Mouse (Mus musculus) midbrain, embryonic 16.5 days (tissue): Measurements from ENCODE around the gene Gm11084. TPM values are rescaled to one million over a fixed set of nuclear protein-coding genes. Genes with fewer than 3 reads are reported as not detected.
"Not testable (repeated sequence)": the region's sequence is repeated elsewhere in the genome, so short reads cannot be mapped to it uniquely, and the experiment has no call there.

ENCODE experiments used
- ATAC-seq: fragments of 200-750 bp; cut with Nextera tagmentation; 2 replicates; pipeline ENCODE4 v1.8.0; 2017; ENCODE audit warnings: moderate TSS enrichment
- H3K27ac ChIP-seq: fragments of 300-500 bp; sonication (generic); 2 replicates; pipeline ENCODE4 v1.5.1; 2014; ENCODE audit warnings: mild to moderate bottlenecking, low read length, mixed read lengths
- H3K27me3 ChIP-seq: fragments of 300-500 bp; sonication (generic); 2 replicates; pipeline ENCODE4 v1.6.1; 2014; ENCODE audit warnings: low read depth, low read length, mixed read lengths; ENCODE audit not compliant: control insufficient read depth, insufficient read depth
- H3K36me3 ChIP-seq: fragments of 300-500 bp; sonication (generic); 2 replicates; pipeline ENCODE4 v1.6.1; 2014; ENCODE audit warnings: mild to moderate bottlenecking, low read length, moderate library complexity, mixed read lengths; ENCODE audit not compliant: control insufficient read depth, insufficient read depth
- H3K4me1 ChIP-seq: fragments of 300-500 bp; sonication (generic); 2 replicates; pipeline ENCODE4 v1.6.1; 2014; ENCODE audit warnings: mild to moderate bottlenecking, low read length, mixed read lengths; ENCODE audit not compliant: control insufficient read depth, insufficient read depth
- H3K4me2 ChIP-seq: fragments of 300-500 bp; sonication (generic); 2 replicates; pipeline ENCODE4 v1.6.1; 2014; ENCODE audit warnings: mild to moderate bottlenecking, low read length, mixed read lengths
- H3K4me3 ChIP-seq: fragments of 300-500 bp; sonication (generic); 2 replicates; pipeline ENCODE4 v1.5.1; 2014; ENCODE audit warnings: low read depth, mild to moderate bottlenecking, low read length, moderate library complexity, mixed read lengths
- H3K9ac ChIP-seq: fragments of 300-500 bp; sonication (generic); 2 replicates; pipeline ENCODE4 v1.6.1; 2014; ENCODE audit warnings: low read depth, low read length, mixed read lengths
- H3K9me3 ChIP-seq: fragments of 300-500 bp; sonication (generic); replicated peaks from 2 replicates; pipeline ENCODE4 v1.6.1; 2014; ENCODE audit warnings: mild to moderate bottlenecking, low read length, mixed read lengths; ENCODE audit not compliant: control insufficient read depth, poor library complexity, severe bottlenecking
- WGBS: fragments of 180-500 bp; shearing (Covaris S2); extraction: QIAGEN DNeasy Blood & Tissue Kit; methylation state at CpG from one replicate; pipeline ENCODE4 v1.1.7; 2014; 5-methylcytosine and 5-hydroxymethylcytosine counted together
- polyA plus RNA-seq: library from polyadenylated mRNA; unstranded; fragments of >200 nt; fragmentation: Nextera tagmentation; extraction: Ambion mirVana; gene quantifications from 2 replicates; pipeline ENCODE4 v1.2.1, GENCODE M21; 2015

Gm11084 gene
- polyA plus RNA-seq, result not detected in 2 replicates

DNA sequence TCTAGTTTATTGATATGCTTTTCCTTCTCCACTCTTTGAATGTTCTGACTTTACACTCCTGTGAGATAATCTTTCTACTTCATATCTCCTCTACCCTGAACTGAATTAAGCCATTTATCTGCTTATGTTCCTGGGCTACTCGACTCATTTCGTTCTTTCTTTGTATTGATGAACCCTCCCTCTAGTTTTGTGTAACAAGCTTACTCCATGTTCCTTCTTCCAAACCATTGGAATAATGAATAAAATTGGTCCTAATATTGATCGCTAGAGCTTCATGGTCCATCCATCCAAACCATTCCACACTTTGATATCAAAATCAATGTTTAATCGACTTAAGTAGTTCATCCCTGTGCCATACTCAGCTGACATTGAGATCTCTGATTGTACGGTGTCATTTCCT, at the start of gene Gm11084:
Gm11084 (minus strand) TSS at position 101 of the 400 bp plus-strand sequence.
- Histone ChIP-seq H3K4me1 (peaks cover 1% of the 10 kb centered on the region), H3K9ac (no peak within 1 kb of the TSS), H3K36me3 (no peaks in the 10 kb centered on the region), H3K27ac (no peak within 1 kb of the TSS), H3K4me2 (no peak within 1 kb of the TSS), H3K4me3 (no peak within 1 kb of the TSS), H3K9me3 (no peaks in the 10 kb centered on the region; the same call in 1 of the 2 replicates), H3K27me3 (no peaks in the 10 kb centered on the region)
- ATAC-seq, result no peak
- 94% methylated on average over 5 of the region's 5 CpGs for WGBS

DNA sequence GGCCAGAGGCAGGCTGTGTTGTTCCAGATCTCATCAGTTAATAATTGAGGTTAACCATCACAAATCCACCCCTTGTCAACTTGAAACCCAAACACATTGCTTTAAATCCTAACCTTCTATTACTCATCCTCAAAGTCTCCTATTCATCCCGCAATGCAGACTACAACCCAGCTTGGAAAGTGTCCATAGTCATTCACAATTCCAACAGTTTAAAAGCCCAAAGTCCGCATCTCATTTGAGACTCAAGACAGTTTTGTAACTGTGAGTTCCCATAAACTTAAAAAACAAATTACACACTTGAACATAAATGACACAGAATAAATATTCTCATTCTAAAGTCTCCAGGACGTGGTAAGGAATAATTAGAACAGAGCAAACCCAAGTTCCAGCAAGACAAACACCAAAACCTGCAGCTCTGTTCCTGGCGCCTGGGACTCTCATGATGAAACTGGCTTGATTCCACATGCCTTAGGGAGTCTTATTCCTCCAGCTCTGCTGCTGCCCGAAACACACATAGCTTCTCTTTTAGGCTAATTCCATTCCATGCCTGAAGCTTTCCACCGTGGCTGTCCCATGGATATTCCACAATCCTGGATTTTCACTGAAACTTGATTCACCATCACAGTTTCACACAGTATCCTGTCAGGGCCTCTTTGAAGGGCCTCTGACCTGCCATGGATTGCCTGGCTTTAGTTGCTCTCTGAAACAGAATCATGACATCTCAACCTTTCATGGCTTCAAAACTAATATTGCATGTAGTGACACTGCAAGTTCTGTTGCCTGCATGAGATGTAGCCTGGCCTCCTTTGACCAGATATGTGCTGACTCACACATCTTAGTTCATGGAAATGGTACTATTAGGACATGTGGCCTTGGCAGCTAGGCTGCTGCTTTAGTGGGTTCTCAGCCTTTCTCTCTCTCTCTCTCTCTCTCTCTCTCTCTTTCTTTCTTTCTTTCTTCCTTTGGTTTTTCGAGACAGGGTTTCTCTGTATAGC, 44.8 kb upstream of the Gm11084 start:
- no peaks in the 10 kb centered on the region for H3K4me1 ChIP-seq
- H3K27ac ChIP-seq, result no peak overlapping the region
- no peak overlapping the region for H3K9ac ChIP-seq
- no peak overlapping the region for H3K4me2 ChIP-seq
- no peak overlapping the region for H3K4me3 ChIP-seq
- no peak for ATAC-seq
- H3K9me3 ChIP-seq, result no peaks in the 10 kb centered on the region
- H3K27me3 ChIP-seq, result no peaks in the 10 kb centered on the region
- WGBS, result 84% methylated on average over 7 of the region's 7 CpGs
- no peaks in the 10 kb centered on the region for H3K36me3 ChIP-seq

DNA sequence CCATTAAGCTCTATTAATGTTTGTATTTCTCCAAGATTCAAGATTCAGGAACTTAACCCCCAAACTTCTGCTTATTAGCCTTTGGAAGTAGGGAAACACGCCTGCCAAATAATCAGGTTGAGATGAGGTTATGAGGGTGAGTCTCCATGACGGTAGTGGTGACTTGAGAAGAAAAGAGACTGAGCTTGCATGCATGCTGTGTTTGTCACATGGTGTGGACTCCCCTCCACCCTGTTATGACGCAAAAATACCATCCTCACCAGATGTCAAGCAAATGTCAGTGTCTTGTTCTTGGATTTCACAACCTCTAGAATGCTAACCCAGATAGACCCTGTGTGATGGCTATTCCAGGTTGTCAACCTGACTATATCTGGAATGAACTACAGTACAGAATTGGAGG, 43.3 kb upstream of the Gm11084 start:
- ATAC-seq, result no peak
- Histone ChIP-seq H3K4me3 (no peak overlapping the region), H3K27ac (no peak overlapping the region), H3K9ac (no peak overlapping the region), H3K36me3 (no peaks in the 10 kb centered on the region), H3K9me3 (no peaks in the 10 kb centered on the region), H3K4me1 (no peaks in the 10 kb centered on the region), H3K4me2 (no peak overlapping the region), H3K27me3 (no peaks in the 10 kb centered on the region)
- WGBS, result 90% methylated on average over 3 of the region's 3 CpGs

DNA sequence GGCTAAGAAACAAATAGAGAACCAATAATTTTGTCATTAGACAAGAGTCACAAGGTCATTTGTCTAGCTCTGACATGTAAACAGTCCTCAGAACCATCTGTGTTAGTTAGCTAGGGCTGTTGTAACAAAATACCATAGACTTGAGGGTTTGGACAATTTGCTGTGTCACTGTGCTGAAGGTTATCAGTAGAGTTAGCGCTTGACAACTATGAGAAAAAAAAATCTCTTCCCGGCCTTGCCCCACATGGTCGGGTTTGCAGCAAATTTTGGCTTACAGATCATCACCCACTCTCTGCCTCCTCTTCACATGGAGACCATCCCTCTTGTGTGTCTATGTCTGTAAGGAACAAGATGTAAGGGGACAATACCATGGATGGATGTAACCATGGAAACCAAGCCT, 41.5 kb upstream of the Gm11084 start:
- Histone ChIP-seq H3K9me3 (no peaks in the 10 kb centered on the region), H3K4me2 (no peak overlapping the region), H3K9ac (no peak overlapping the region), H3K4me3 (no peak overlapping the region), H3K4me1 (no peaks in the 10 kb centered on the region), H3K36me3 (no peaks in the 10 kb centered on the region), H3K27ac (no peak overlapping the region), H3K27me3 (no peaks in the 10 kb centered on the region)
- 89% methylated on average over 3 of the region's 3 CpGs for WGBS
- no peak for ATAC-seq

DNA sequence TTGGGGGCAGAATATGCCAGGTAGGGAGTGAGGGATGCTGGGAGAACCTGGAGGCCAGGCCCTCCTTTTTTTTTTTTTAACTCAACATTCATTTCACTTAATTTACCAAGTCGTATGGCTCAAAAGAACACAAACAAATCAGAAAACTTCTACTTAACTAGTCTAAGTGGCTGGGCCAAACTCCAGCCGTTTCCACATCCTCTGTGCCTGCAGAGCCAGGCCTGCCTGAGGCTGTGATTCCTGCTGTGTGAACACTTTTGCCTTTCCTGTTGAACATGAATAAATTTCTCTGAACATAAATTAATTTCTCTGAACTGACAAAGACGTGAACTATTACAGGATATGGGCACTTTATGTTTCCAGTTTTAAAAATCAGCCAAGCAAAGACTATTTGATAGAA, 40.6 kb upstream of the Gm11084 start:
- WGBS, result 46% methylated on average over 3 of the region's 3 CpGs
- no peaks in the 10 kb centered on the region for H3K27me3 ChIP-seq
- no peak overlapping the region for H3K4me3 ChIP-seq
- H3K4me2 ChIP-seq, result no peak overlapping the region
- no peak overlapping the region for H3K9ac ChIP-seq
- no peak for ATAC-seq
- no peak overlapping the region for H3K27ac ChIP-seq
- no peaks in the 10 kb centered on the region for H3K9me3 ChIP-seq
- no peaks in the 10 kb centered on the region for H3K4me1 ChIP-seq
- H3K36me3 ChIP-seq, result no peaks in the 10 kb centered on the region

DNA sequence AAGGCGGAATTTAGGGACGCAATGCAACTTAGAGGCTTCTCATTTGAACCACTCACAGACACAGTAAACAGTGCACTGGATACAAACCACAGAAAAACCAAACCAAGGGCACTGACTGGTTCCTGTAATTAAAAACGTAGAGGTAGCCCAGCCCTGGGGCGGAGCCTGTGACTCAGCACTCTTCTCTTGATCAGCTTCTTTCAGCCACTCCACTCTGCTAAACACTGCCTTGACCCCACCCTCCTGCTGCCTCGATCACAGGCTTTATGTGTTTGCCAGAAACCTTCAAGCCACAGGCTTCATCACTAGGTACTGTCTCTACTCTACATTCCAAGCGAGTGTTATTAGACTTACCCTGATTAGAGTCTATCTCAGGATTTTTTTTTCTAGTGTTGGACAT, 37.3 kb upstream of the Gm11084 start:
- Histone ChIP-seq H3K9ac (no peak overlapping the region), H3K27ac (no peak overlapping the region), H3K9me3 (no peaks in the 10 kb centered on the region), H3K36me3 (no peaks in the 10 kb centered on the region), H3K4me3 (no peak overlapping the region), H3K4me2 (no peak overlapping the region), H3K4me1 (no peaks in the 10 kb centered on the region), H3K27me3 (no peaks in the 10 kb centered on the region)
- no peak for ATAC-seq
- 47% methylated on average over 6 of the region's 6 CpGs for WGBS

DNA sequence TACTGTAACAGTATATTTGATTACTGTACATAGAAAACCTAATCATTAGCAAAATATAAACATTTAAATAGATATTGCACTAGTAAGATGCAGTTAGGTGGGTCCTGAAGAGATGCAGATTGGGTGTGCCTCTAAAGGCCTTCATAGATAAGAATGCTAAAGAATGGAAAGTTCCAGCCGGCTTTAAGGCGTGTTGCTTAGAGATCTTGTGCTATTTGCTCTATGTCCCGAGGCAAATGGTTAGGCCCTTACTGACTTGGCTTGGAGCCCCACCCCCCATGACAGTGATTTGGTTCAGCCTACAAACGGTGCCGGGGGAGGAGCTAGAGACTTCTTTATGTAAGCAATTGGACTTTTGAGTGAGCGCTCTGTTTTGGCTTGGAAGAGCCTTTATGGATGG, 34.5 kb upstream of the Gm11084 start:
- no peak overlapping the region for H3K4me2 ChIP-seq
- no peaks in the 10 kb centered on the region for H3K4me1 ChIP-seq
- H3K36me3 ChIP-seq, result no peaks in the 10 kb centered on the region
- WGBS, result 87% methylated on average over 6 of the region's 6 CpGs
- no peak for ATAC-seq
- no peak overlapping the region for H3K9ac ChIP-seq
- no peak overlapping the region for H3K27ac ChIP-seq
- no peaks in the 10 kb centered on the region; the same call in 1 of the 2 replicates for H3K9me3 ChIP-seq
- H3K27me3 ChIP-seq, result no peaks in the 10 kb centered on the region
- H3K4me3 ChIP-seq, result no peak overlapping the region

DNA sequence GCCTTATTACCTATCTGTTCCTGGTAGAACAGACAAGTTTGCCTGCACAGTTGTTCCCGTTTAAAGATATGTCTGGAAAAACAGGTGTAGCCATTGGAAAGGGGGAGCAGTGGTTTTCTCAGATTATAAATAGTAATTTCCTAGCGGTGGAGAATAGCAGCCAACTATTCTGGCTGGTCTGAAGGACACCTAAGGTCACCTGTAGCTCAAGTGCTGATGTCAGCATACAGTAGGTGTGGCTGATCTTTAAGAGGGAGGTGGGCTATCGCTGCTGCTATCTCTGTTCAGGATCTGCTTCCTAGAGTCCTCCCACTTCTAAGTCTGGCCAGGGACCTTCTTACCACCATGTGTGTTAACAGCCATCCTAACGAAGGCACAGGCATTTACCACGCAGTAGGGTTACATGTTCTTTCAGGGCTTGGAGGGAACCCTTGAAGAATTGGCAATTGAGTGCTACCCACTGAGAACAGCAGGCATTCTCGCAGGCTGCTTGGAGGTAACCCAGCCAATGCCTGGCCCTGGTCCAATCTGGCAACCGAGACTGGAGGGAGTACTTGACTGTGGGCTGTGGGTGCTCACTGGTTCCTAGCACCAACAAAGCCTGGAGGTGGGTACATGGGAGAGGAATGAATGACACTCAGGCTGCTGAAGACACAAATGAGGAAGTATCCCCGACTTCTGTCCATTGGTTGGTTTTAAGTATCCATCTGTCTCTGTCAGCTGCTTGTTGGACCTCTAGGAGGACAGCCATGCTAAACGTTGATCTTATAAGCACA, 33.0 kb upstream of the Gm11084 start:
- WGBS, result 77% methylated on average over 9 of the region's 9 CpGs
- H3K36me3 ChIP-seq, result no peaks in the 10 kb centered on the region
- no peak overlapping the region for H3K4me3 ChIP-seq
- H3K27ac ChIP-seq, result no peak overlapping the region
- H3K9ac ChIP-seq, result no peak overlapping the region
- no peaks in the 10 kb centered on the region; the same call in 1 of the 2 replicates for H3K9me3 ChIP-seq
- no peaks in the 10 kb centered on the region for H3K27me3 ChIP-seq
- no peaks in the 10 kb centered on the region for H3K4me1 ChIP-seq
- H3K4me2 ChIP-seq, result no peak overlapping the region
- ATAC-seq, result no peak

DNA sequence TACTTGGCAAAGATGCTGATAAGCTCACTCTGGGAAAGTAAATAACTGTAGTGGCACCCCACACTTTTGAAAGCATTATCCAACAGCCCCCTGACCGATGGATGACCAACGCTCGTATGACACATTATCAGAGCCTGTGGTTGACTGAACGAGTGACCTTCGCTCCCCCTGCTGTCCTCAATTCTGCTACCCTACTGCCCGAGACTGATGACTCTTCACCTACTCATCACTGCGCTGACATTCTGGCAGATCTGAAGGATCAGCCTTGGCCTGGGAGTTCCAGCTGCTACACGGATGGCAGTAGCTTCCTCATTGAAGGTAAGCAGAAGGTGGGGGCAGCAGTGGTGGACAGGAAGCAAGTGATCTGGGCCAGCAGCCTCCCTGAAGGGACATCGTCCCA, 27.5 kb upstream of the Gm11084 start:
- H3K4me1 ChIP-seq, H3K4me3 ChIP-seq, H3K36me3 ChIP-seq, H3K9ac ChIP-seq, H3K9me3 ChIP-seq, H3K4me2 ChIP-seq, ATAC-seq, H3K27ac ChIP-seq, H3K27me3 ChIP-seq: not testable (repeated sequence)
- 95% methylated on average over 9 of the region's 9 CpGs for WGBS
